Mouse (Mus musculus): Measurements from ENCODE around the gene Btbd35f20.
"Not testable (repeated sequence)": the region's sequence is repeated elsewhere in the genome, so short reads cannot be mapped to it uniquely, and the experiment has no call there.

The Btbd35f20 gene

DNA sequence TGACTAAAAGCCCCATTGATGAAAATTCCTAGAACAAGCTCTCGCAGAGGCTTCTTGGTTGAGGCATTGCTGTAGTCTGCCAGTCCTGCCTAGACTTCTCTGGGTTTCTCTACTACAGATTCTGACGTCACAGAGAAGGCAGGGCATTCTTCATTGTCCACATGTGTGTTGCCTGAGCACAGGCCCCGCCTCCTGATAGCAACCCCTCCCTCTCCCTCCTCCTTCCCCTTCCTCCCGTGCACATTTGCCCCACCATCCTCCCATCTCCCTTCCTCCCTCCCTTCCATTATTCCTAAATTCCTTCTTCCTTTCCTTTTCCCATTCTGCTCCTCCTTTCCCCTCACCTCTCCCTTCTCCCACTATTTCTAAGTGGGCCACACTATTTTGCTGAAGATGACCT is at the start of gene Btbd35f20:
TSS of gene Btbd35f20 (minus strand) at position 101 of the 400 bp plus-strand sequence.
- in situ Hi-C loops (cut with MboI), result not testable (repeated sequence)
